Mouse (Mus musculus) thymus, postnatal 14 days (tissue): ENCODE results near the gene Cfb.
"Not testable (repeated sequence)": the region's sequence is repeated elsewhere in the genome, so short reads cannot be mapped to it uniquely, and the experiment has no call there.

Experiments
- DNase-seq: peaks from one replicate; pipeline ENCODE4 v3.0.0; 2021

Cfb gene

DNA sequence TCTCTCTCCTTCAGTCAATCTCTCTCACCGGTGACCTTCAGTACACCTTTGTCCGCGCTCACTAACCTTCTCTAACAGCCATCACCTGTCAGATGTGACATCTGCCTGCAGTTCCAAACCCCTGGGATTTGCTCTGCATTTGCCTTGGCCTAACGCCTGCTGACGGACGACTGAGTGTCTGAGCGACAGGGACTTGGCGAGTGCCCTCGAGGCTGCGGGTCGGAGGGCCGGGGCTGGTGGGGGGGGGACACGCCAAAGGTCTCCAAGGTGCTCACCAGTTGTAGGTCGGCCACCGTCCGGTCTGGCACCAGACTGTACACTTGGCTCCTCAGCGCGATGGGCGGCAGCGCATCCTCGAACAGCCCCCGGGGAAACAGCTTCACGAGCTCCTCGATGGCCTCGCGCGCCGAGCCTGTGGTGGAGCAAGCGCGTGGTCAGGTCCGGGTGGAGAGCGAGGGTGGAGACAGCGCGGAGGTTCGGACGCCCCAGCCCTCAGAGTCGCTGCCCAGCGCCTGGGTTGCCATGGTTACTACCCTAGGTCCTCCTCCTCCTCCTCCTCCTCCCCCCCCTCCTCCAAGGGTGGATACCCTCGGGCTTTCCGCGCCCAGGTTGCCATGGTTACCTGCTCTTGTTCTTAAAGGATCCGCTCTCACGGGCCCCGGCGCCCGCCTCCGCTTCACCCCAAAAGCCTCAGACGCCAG, 26.0 kb downstream of the Cfb start:
- no peak for DNase-seq

DNA sequence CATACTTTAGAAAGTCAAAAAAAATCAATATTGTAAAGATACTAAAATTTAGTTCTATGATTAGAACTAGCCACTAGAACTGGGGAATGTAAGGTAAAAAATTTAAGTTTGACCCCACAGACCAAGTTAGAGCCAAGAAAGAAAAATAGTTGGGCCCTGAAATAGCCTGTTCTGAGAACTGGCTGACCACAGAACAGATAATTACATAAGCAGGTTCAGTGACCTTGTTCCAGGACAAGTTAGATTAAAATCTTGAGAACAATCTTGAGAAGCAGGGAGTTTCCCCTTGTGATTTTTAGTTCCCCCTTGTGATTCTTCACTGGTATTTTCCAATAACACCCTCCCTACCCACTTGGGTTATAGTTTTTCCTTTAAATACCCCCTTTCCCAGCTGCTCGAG, 31.5 kb downstream of the Cfb start:
- not testable (repeated sequence) for DNase-seq

DNA sequence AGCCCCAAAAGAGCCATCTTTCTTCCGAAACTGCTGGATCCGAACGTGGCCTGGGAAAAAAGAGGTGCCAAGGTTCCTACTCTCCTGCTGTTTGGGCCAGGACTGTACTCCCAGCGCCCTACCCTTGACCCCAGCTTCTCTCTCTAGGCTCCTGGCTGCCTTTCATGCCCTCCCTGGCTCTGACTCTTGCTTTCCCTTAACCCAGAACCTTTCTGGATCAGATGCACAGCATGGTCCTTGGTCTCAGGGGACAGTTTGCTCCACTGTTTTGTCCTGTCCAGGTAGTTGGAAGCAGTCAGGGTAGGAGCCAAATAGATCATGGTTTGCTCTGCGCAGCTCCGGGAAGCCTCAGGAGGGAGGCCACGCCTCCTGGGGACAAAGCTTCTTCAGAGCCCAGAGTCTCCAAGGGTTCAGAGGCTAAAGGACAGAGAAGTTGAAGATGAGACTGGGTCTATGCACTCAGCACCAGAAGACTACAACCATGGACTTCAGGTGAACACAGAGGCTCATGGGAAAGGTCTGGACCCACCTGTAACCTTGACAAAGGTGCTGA, 47.4 kb downstream of the Cfb start:
- no peak for DNase-seq

DNA sequence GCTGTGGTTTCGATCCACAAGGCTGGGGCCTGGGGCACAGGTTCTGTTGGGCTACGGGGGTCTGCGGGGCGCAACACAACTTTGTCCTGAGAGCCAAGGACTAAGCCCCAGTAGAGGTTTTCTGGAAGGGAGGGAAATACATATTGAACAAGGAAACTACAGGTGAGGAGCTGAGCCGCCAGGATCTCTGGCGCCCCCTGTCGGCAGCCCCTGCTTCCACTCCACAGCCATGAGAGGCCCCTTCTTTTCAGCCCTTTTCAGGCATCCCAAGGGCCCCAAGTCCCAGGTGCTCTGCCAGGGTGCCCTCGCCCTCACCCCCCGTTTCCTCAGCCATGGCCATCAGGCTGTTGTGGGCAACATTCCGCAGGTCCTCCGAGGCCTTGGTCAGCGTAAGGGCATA, 48.6 kb downstream of the Cfb start:
- peak; percentile 41 for DNase-seq

DNA sequence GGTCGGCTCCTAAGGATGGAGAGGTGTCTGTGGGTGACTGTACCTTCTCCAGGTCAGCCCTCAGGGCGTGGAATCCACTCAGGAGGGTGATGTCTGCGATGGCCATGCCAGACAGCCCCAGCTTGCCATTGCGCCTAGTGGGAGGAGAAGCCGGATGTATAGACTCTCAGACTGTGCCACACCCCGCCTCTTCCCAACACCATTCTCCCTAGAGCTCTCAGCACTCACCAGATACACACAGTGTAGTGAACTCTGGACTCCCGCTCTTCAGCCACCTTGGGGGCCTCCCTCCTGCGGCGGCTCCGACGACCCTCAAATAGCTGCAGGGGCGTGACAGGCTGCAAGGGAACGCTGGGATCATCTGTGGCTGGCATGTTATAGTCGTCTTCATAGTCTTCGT, 51.0 kb downstream of the Cfb start:
- DNase-seq = no peak

DNA sequence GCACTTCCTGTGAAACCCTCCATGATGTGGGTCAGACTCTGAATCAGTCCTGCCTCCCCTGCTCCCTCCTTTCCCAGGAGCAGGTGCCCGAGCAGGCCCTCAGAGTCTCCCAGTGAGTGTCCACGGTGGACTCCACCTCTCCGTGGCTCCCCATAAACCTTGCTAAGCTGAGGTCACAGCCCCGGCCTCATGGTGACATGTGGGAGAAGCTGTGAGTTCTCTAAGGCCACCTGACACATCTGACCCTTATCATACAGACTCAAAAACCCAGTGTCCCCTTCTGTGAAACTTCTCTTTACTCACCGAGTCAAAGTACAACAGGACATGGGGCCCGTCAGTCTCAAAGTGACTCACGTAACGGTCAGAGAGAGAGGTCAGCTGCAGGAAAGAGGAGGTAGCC, 51.5 kb downstream of the Cfb start:
- DNase-seq = not testable (repeated sequence)

DNA sequence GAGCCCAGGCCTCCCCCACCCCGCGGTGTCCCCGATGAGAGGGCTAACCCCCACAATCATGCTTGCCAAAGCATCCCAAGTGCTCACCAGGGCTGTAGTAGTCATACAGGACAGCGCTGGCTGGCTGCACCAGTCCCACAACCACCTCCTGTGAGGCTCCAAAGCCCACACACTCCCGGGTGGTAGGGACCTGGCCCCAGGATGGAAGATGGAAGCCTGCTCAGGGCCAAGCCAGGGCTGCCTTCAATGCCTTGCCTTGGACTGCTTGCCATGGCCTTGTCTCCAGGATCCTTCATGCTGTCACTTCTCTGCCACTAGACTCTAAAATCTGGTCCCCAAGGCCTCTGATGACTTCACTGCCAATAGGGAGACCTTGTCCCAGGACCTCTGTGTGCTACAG, 51.9 kb downstream of the Cfb start:
- DNase-seq = not testable (repeated sequence)

DNA sequence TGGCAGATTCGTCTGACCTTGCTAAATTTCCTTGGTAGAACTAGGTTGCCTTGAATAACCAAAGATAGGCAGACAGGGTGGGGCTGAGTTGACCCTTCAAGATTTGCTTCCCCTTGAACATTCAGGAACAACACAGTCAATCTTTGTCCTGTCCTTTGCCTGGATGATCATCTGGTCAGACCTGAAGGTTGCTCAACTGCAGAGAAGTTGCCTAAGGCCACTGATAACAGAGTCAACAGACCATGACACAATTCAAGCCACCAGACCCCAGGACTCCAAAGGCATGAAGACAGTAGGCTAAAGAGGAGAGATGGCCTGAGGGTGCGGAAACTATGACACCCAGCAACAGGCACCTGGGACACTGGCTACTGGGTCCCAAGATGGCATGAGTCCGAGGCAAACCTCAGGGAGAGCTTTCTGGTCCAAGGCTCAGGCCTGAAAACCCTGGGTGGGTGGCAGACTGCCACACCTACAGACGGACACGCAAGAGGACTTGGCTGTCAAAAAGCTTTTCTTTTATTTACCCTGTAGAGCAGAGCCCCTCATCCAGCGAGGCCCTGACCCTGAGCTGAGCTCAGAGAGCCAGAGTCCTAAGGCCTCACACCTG, 53.6 kb downstream of the Cfb start:
- no peak for DNase-seq

DNA sequence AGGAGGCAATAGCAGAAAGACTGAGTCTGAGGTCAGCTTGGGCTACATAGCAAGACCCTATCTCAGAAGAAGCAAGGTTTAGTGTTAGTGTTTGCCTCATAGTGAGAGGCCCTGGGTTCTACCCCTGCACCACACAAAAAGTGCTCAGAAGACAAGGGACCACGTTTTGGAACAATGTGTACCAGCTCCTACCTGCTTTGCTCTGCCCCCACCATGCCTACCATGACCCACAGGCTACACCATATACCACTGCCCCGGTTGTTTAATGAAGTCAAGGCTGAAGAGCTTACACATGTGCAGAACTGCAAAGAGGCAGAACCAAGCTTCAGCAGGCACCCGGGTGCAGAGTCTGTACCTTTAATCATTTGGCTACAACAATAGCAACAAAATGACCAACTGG, 55.1 kb downstream of the Cfb start:
- DNase-seq = no peak
